16 mouse cellular contexts compared by ENCODE assay signal in the genomic region with DNA sequence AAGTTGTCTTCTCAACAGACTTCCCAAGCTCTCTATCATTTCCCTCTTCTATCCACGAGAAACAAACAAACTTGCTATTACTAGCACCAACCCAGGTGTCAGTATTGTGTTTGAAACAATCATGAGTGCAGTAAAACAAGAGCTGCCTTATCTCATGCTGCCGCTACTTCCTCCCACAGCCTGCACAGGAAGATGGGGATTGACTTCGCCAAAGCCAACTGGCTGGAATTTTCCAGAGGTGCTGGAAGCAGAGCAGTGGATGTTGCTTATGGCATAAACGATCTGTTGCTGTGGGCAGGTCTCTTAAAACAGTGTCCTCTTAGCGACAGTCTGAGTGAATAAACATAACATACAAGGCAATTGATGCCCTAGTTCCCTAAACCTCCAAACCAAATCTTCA. TPM values are rescaled to one million over a fixed set of nuclear protein-coding genes. Genes with fewer than 3 reads are reported as not detected.
A peak's percentile ranks its signal among the peaks of the same experiment; 100 is the strongest.
DNase-seq lines count a peak whose midpoint lies in the region; ATAC-seq and TF ChIP-seq lines count a peak whose summit lies in the region.
"Had no signal": no experiment of that assay in that cellular context is flagged by ENCODE, and none has a peak within 500 bp of the region (broad histone marks: within the 10 kb centered on the region; RNA-seq: fewer than 3 reads in every experiment).

No protein-coding gene starts in this region.

- no peaks in the 10 kb centered on the region for H3K36me3 ChIP-seq in lung, embryonic 14.5 days (ENCODE audit: insufficient read depth)
- no peaks in the 10 kb centered on the region for H3K36me3 ChIP-seq in intestine, embryonic 16.5 days (ENCODE audit: control insufficient read depth, insufficient read depth, low read length)
- H3K36me3 ChIP-seq: embryonic facial prominence, embryonic 10.5 days; liver, embryonic 13.5 days; neural tube, embryonic 15.5 days had no signal

- WGBS in lung, adult 2 months: 34% methylated on average over 5 of the region's 5 CpGs
- 49% methylated on average over 5 of the region's 5 CpGs for WGBS in lung, embryonic 14.5 days
- 51% methylated on average over 5 of the region's 5 CpGs for WGBS in intestine, embryonic 16.5 days

- no peak overlapping the region for H3K4me3 ChIP-seq in gastrocnemius, adult 2 months
- H3K4me3 ChIP-seq in lung, adult 2 months (replicated peaks; ENCODE audit: extremely low read depth, low read depth, low read length): no peak overlapping the region
- H3K4me3 ChIP-seq in lung, embryonic 14.5 days (ENCODE audit: low read depth, low read length): no peak overlapping the region
- no peak overlapping the region for H3K4me3 ChIP-seq in intestine, embryonic 16.5 days (ENCODE audit: low read length)
- H3K4me3 ChIP-seq: embryonic facial prominence, embryonic 10.5 days; erythroblast, embryonic 14.5 days; liver, embryonic 13.5 days; neural tube, embryonic 15.5 days had no signal

- TF ChIP-seq CTCF in gastrocnemius, adult 2 months (IDR thresholded peaks at IDR 0.05): no peak
- TF ChIP-seq CTCF in lung, adult 2 months (IDR thresholded peaks at IDR 0.05; ENCODE audit: insufficient read depth, low read length): no peak
- no peak for TF ChIP-seq CTCF in lung, embryonic 14.5 days (IDR thresholded peaks at IDR 0.05; ENCODE audit: low read depth)

- no peak overlapping the region for H3K9ac ChIP-seq in lung, embryonic 14.5 days
- H3K9ac ChIP-seq in intestine, embryonic 16.5 days (ENCODE audit: low read depth, low read length): no peak overlapping the region
- H3K9ac ChIP-seq: forebrain, postnatal 0 days; liver, embryonic 13.5 days; neural tube, embryonic 15.5 days had no signal

- no peaks in the 10 kb centered on the region; the same call in 1 of the 2 replicates for H3K4me1 ChIP-seq in lung, adult 2 months (ENCODE audit: control insufficient read depth, insufficient read depth, low read length)
- no peaks in the 10 kb centered on the region for H3K4me1 ChIP-seq in lung, embryonic 14.5 days (ENCODE audit: insufficient read depth)
- H3K4me1 ChIP-seq in intestine, embryonic 16.5 days (ENCODE audit: control insufficient read depth, insufficient read depth, low read length): no peaks in the 10 kb centered on the region
- H3K4me1 ChIP-seq: embryonic facial prominence, embryonic 10.5 days; neural tube, embryonic 15.5 days had no signal

- no peak overlapping the region for H3K4me2 ChIP-seq in lung, embryonic 14.5 days
- H3K4me2 ChIP-seq in intestine, embryonic 16.5 days (ENCODE audit: low read depth, low read length): no peak overlapping the region
- H3K4me2 ChIP-seq: liver, embryonic 13.5 days; neural tube, embryonic 15.5 days had no signal

- no peak for TF ChIP-seq POLR2A in lung, adult 2 months (IDR thresholded peaks at IDR 0.05; ENCODE audit: borderline replicate concordance, extremely low read depth, low read depth, low read length)

- no peaks in the 10 kb centered on the region for H3K27me3 ChIP-seq in lung, embryonic 14.5 days (ENCODE audit: insufficient read depth, low read length)
- no peaks in the 10 kb centered on the region for H3K27me3 ChIP-seq in intestine, embryonic 16.5 days (replicated peaks; ENCODE audit: control insufficient read depth, insufficient read depth, low read length)
- H3K27me3 ChIP-seq: liver, embryonic 13.5 days had no signal

- peak overlapping the region; percentile 75 for H3K27ac ChIP-seq in gastrocnemius, adult 2 months
- no peak overlapping the region for H3K27ac ChIP-seq in lung, embryonic 14.5 days (ENCODE audit: low read depth)
- H3K27ac ChIP-seq in intestine, embryonic 16.5 days (ENCODE audit: low read length): no peak overlapping the region
- H3K27ac ChIP-seq: embryonic facial prominence, embryonic 10.5 days; liver, embryonic 13.5 days; neural tube, embryonic 15.5 days had no signal

- ATAC-seq in lung, embryonic 14.5 days (ENCODE audit: insufficient read depth): no peak
- ATAC-seq in intestine, embryonic 16.5 days: no peak
- ATAC-seq: forebrain, postnatal 0 days had no signal

- no peaks in the 10 kb centered on the region for H3K9me3 ChIP-seq in lung, embryonic 14.5 days (ENCODE audit: low read depth, low read length)
- H3K9me3 ChIP-seq in intestine, embryonic 16.5 days (ENCODE audit: control insufficient read depth, low read length): no peaks in the 10 kb centered on the region
- H3K9me3 ChIP-seq: embryonic facial prominence, embryonic 10.5 days; liver, embryonic 13.5 days; neural tube, embryonic 15.5 days had no signal

- DNase-seq in gastrocnemius, adult 2 months: peak; percentile 23
- DNase-seq in gastrocnemius, postnatal 10 days: no peak
- peak; percentile 15 to 39 for DNase-seq in lung, adult 18-20 months
- DNase-seq in lung, adult 2 months: no peak
- DNase-seq in lung, embryonic 14.5 days: peak; percentile 27
- peak; percentile 21 for DNase-seq in skeletal muscle tissue, adult 2 months (ENCODE audit: low read depth, low spot score)
- DNase-seq in MN1 (ENCODE audit: low spot score): no peak
- DNase-seq: cerebellum, postnatal 25 days; forebrain, postnatal 0 days; gastrocnemius, postnatal 14 days; liver, embryonic 13.5 days; thymus, postnatal 4 days had no signal

- intact Hi-C loops in gastrocnemius, adult 2 months (cut with DNase I): no loop called here

RNA-seq across cellular contexts. Expression of gene Katnbl1, which starts 4.4 kb away (rescaled TPM):
- total RNA-seq in gastrocnemius, adult 2 months (2021): 1 to 10 TPM; 2.1 to 3.2 TPM
- 1 to 10 TPM; 7.1 to 9.4 TPM for total RNA-seq in gastrocnemius, postnatal 10 days (2021)
- 1.2 and 2.3 TPM in 2 replicates for polyA plus RNA-seq in lung, adult 2 months (2012; rRNA removed)
- polyA plus RNA-seq in lung, embryonic 14.5 days (2014; fragmentation: Nextera tagmentation; extraction: Ambion mirVana): 44.0 and 44.6 TPM in 2 replicates
- polyA plus RNA-seq in intestine, embryonic 16.5 days (2015; fragmentation: Nextera tagmentation; extraction: Ambion mirVana): 31.9 and 33.9 TPM in 2 replicates

RNA-seq across cellular contexts. Expression of gene Emc4, which starts 6.8 kb away (rescaled TPM):
- total RNA-seq in gastrocnemius, adult 2 months (2021): 10 to 100 TPM; 68.4 to 75.8 TPM
- 10 to 100 TPM; 71.0 to 73.7 TPM for total RNA-seq in gastrocnemius, postnatal 10 days (2021)
- polyA plus RNA-seq in lung, adult 2 months (2012; rRNA removed): 76.8 and 95.5 TPM in 2 replicates
- polyA plus RNA-seq in lung, embryonic 14.5 days (2014; fragmentation: Nextera tagmentation; extraction: Ambion mirVana): 91.3 and 93.3 TPM in 2 replicates
- polyA plus RNA-seq in intestine, embryonic 16.5 days (2015; fragmentation: Nextera tagmentation; extraction: Ambion mirVana): 113 and 118 TPM in 2 replicates

Comparison
In these comparisons a context has a peak if more than half of its experiments do, and no peak if none do; other contexts are left out.
1. DNase-seq: peak in gastrocnemius, adult 2 months (single experiment), lung, adult 18-20 months (2 of 2), lung, embryonic 14.5 days (single experiment) and skeletal muscle tissue, adult 2 months (single experiment); none in gastrocnemius, postnatal 10 days (single experiment), lung, adult 2 months (single experiment) and MN1 (single experiment).